Mouse (Mus musculus): ENCODE data around the gene Gstm2. TPM values are rescaled to one million over a fixed set of nuclear protein-coding genes. Genes with fewer than 3 reads are reported as not detected.
"Not testable (repeated sequence)": the region's sequence is repeated elsewhere in the genome, so short reads cannot be mapped to it uniquely, and the experiment has no call there.

Gene Gstm2
- total RNA-seq (2021), result 1 to 10 TPM; 2.6 to 2.9 TPM

- intact Hi-C loops (cut with DNase I), result no loop called here
- DNase-seq (ENCODE audit: low spot score in 2 of 2), result no peak
Observed at GRCm38 (mm10) chr3:107986041-107986562, at the start of gene Gstm2. Gstm2 (minus strand) TSS chr3:107986453.

GRCm38 (mm10) chr3:108033156-108033555 is 46.9 kb upstream of the Gstm2 start:
- no peak for DNase-seq (ENCODE audit: low spot score in 2 of 2)
- intact Hi-C loops (cut with DNase I), result no loop called here

GRCm38 (mm10) chr3:108032113-108032512 is 45.9 kb upstream of the Gstm2 start:
- no peak for DNase-seq (ENCODE audit: low spot score in 2 of 2)
- intact Hi-C loops (cut with DNase I), result no loop called here

GRCm38 (mm10) chr3:108028641-108029365 is 42.5 kb upstream of the Gstm2 start:
- intact Hi-C loops (cut with DNase I), result loop anchor here (5.0 kb wide), 1 partner anchor 47 kb away; no protein-coding TSS in a partner anchor
- no peak for DNase-seq (ENCODE audit: low spot score in 2 of 2)

- intact Hi-C loops (cut with DNase I), result loop anchor here (5.0 kb wide), 1 partner anchor 44 kb away; no protein-coding TSS in a partner anchor
- no peak for DNase-seq (ENCODE audit: low spot score in 2 of 2)
Observed at GRCm38 (mm10) chr3:108026597-108026996, 40.3 kb upstream of the Gstm2 start.

- intact Hi-C loops (cut with DNase I), result loop anchor here (5.0 kb wide), 1 partner anchor 44 kb away; no protein-coding TSS in a partner anchor
- DNase-seq (ENCODE audit: low spot score in 2 of 2), result no peak
Observed at GRCm38 (mm10) chr3:108026049-108026448, 39.8 kb upstream of the Gstm2 start.

GRCm38 (mm10) chr3:108025318-108025717 is 39.1 kb upstream of the Gstm2 start:
- no peak for DNase-seq (ENCODE audit: low spot score in 2 of 2)
- intact Hi-C loops (cut with DNase I), result loop anchor here (5.0 kb wide), 1 partner anchor 43 kb away; no protein-coding TSS in a partner anchor

- DNase-seq (ENCODE audit: low spot score in 2 of 2), result no peak
- intact Hi-C loops (cut with DNase I), result no loop called here
Observed at GRCm38 (mm10) chr3:108022650-108023049, 36.4 kb upstream of the Gstm2 start.

- DNase-seq (ENCODE audit: low spot score in 2 of 2); intact Hi-C loops (cut with DNase I): not testable (repeated sequence)
Observed at GRCm38 (mm10) chr3:108020351-108021022, 34.2 kb upstream of the Gstm2 start.

- intact Hi-C loops (cut with DNase I), result loop anchor here (2.0 to 5.0 kb wide), 2 partner anchors 67 to 88 kb away; partner anchors contain the start of gene Gstm7
- DNase-seq (ENCODE audit: low spot score in 2 of 2), result not testable (repeated sequence)
Observed at GRCm38 (mm10) chr3:108019226-108019625, 33.0 kb upstream of the Gstm2 start.

- intact Hi-C loops (cut with DNase I), result loop anchor here (2.0 to 5.0 kb wide), 2 partner anchors 66 to 88 kb away; partner anchors contain the start of gene Gstm7
- DNase-seq (ENCODE audit: low spot score in 2 of 2), result no peak
Observed at GRCm38 (mm10) chr3:108018190-108018820, 32.1 kb upstream of the Gstm2 start.

GRCm38 (mm10) chr3:108017473-108018189 is 31.4 kb upstream of the Gstm2 start, which contains the start of gene Gstm1:
Gstm1 (minus strand) TSS chr3:108017973.
- peak; percentile 93 to 94 for DNase-seq (ENCODE audit: low spot score in 2 of 2)
- intact Hi-C loops (cut with DNase I), result loop anchor here (2.0 to 5.0 kb wide), 2 partner anchors 65 to 87 kb away; partner anchors contain the start of gene Gstm7

- intact Hi-C loops (cut with DNase I), result loop anchor here (5.0 kb wide), 1 partner anchor 64 kb away; no protein-coding TSS in a partner anchor
- not testable (repeated sequence) for DNase-seq (ENCODE audit: low spot score in 2 of 2)
Observed at GRCm38 (mm10) chr3:108016468-108016867, 30.2 kb upstream of the Gstm2 start.

GRCm38 (mm10) chr3:108014974-108015346 is 28.7 kb upstream of the Gstm2 start:
- intact Hi-C loops (cut with DNase I), result loop anchor here (5.0 kb wide), 1 partner anchor 63 kb away; no protein-coding TSS in a partner anchor
- DNase-seq (ENCODE audit: low spot score in 2 of 2), result no peak

GRCm38 (mm10) chr3:108014098-108014973 is 28.1 kb upstream of the Gstm2 start:
- intact Hi-C loops (cut with DNase I), result no loop called here
- no peak for DNase-seq (ENCODE audit: low spot score in 2 of 2)

- intact Hi-C loops (cut with DNase I), result no loop called here
- DNase-seq (ENCODE audit: low spot score in 2 of 2), result peak; percentile 69 to 76
Observed at GRCm38 (mm10) chr3:108013331-108013871, 27.1 kb upstream of the Gstm2 start.

- DNase-seq (ENCODE audit: low spot score in 2 of 2), result no peak
- intact Hi-C loops (cut with DNase I), result loop anchor here (1.0 kb wide), 1 partner anchor 148 kb away; no protein-coding TSS in a partner anchor
Observed at GRCm38 (mm10) chr3:108011558-108011957, 25.3 kb upstream of the Gstm2 start.

GRCm38 (mm10) chr3:108010286-108010685 is 24.0 kb upstream of the Gstm2 start:
- intact Hi-C loops (cut with DNase I), result no loop called here

More at GRCm38 (mm10) chr3:108010286-108010685, 24.0 kb upstream of the Gstm2 start:
- DNase-seq (ENCODE audit: low spot score in 2 of 2), result no peak
